Mouse (Mus musculus): ENCODE data around the gene Hcls1. TPM values are rescaled to one million over a fixed set of nuclear protein-coding genes. Genes with fewer than 3 reads are reported as not detected.

Hcls1 gene
- polyA plus RNA-seq, 1 experiment = 6.1 TPM

DNA sequence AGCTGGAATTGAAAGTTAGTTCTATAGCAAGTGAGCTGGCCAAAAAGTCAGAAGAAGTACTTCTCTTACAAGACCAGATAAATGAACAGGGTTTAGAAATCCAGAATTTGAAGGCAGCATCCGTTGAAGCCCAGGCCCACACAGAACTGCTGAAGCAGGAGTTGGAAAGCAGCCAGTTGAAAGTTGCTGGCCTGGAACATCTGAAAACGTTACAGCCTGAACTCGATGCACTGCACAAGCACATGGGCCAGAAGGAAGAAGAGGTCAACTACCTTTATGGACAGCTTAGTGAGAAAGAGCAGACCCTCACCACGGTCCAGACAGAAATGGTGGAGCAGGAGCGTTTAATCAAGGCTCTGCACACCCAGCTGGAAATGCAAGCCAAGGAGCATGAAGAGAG, 20.6 kb upstream of the Hcls1 start:
- no peak overlapping the region for H3K27ac ChIP-seq (ENCODE audit: insufficient read depth, low read length)
- H3K4me3 ChIP-seq (ENCODE audit: insufficient read depth, low read length) = no peak overlapping the region
- H3K4me1 ChIP-seq (ENCODE audit: control insufficient read depth, insufficient read depth, low read length) = no peaks in the 10 kb centered on the region
- TF ChIP-seq CTCF (IDR thresholded peaks at IDR 0.05; ENCODE audit: extremely low read depth, insufficient read depth, low read length) (no peak), POLR2A (IDR thresholded peaks at IDR 0.05; ENCODE audit: extremely low read depth, insufficient read depth, low read length) (no peak)

- no peak for TF ChIP-seq POLR2A (IDR thresholded peaks at IDR 0.05; ENCODE audit: extremely low read depth, insufficient read depth, low read length)
- TF ChIP-seq CTCF (IDR thresholded peaks at IDR 0.05; ENCODE audit: extremely low read depth, insufficient read depth, low read length) = no peak
- H3K4me1 ChIP-seq (ENCODE audit: control insufficient read depth, insufficient read depth, low read length) = peaks cover 4% of the 10 kb centered on the region; the same call in 1 of the 2 replicates
- H3K27ac ChIP-seq (ENCODE audit: insufficient read depth, low read length) = no peak overlapping the region
- no peak overlapping the region for H3K4me3 ChIP-seq (ENCODE audit: insufficient read depth, low read length)
Measured at GRCm38 (mm10) chr16:36918505-36918904, 16.3 kb upstream of the Hcls1 start.

DNA sequence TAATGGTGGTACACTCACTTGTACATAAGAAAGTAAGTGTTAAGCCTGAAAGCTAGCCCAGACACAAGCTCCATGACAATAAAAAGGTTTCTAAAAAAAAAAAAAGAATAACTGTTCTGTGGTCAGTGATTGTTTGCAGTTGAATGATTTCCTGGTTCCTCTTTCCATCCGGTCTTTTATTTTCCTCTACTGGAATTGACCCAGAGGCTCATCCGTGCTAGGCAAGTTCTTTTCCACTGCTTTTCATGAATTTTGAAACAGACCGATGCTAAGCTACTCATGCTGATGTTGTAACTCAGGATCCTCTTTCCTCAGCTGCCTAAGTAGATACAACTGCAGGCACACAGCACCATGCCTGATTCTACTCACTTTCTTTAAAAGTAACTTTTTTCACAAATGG, 14.4 kb upstream of the Hcls1 start:
- H3K4me3 ChIP-seq (ENCODE audit: insufficient read depth, low read length) = no peak overlapping the region
- peaks cover 4% of the 10 kb centered on the region; the same call in 1 of the 2 replicates for H3K4me1 ChIP-seq (ENCODE audit: control insufficient read depth, insufficient read depth, low read length)
- H3K27ac ChIP-seq (ENCODE audit: insufficient read depth, low read length) = no peak overlapping the region
- TF ChIP-seq POLR2A (IDR thresholded peaks at IDR 0.05; ENCODE audit: extremely low read depth, insufficient read depth, low read length) (no peak), CTCF (IDR thresholded peaks at IDR 0.05; ENCODE audit: extremely low read depth, insufficient read depth, low read length) (no peak)

DNA sequence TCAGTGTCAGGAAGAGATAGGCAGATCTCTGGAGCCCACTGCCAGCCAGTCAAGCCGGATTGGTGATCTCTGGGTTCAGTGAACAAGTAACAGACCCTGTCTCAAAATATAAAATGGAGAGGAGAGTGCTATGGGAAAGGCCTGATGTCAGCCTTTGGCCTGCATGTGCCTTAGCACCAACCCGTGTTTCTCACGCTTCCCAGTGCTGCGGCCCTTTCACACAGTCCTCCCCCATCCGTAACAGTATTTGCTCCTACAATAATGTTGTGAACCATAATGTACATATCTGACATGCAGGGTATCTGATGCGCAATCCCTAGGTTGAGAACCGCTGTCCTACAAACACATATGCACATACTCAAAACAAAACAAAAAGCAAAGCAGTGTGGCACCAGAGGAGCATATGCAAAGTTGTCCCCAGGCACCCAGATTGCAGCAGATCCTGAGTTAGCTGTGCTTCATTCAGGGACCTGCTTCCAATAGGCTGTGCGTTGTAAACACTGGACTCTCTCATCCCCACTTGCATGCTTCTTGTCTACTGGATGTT, 13.6 kb upstream of the Hcls1 start:
- H3K4me3 ChIP-seq (ENCODE audit: insufficient read depth, low read length) = no peak overlapping the region
- H3K27ac ChIP-seq (ENCODE audit: insufficient read depth, low read length) = no peak overlapping the region
- peaks cover 4% of the 10 kb centered on the region; the same call in 1 of the 2 replicates for H3K4me1 ChIP-seq (ENCODE audit: control insufficient read depth, insufficient read depth, low read length)
- TF ChIP-seq CTCF (IDR thresholded peaks at IDR 0.05; ENCODE audit: extremely low read depth, insufficient read depth, low read length) (no peak), POLR2A (IDR thresholded peaks at IDR 0.05; ENCODE audit: extremely low read depth, insufficient read depth, low read length) (no peak)

GRCm38 (mm10) chr16:36921980-36922379, 12.8 kb upstream of the Hcls1 start:
- TF ChIP-seq POLR2A (IDR thresholded peaks at IDR 0.05; ENCODE audit: extremely low read depth, insufficient read depth, low read length) (no peak), CTCF (IDR thresholded peaks at IDR 0.05; ENCODE audit: extremely low read depth, insufficient read depth, low read length) (no peak)
- Histone ChIP-seq H3K4me1 (ENCODE audit: control insufficient read depth, insufficient read depth, low read length) (peaks cover 4% of the 10 kb centered on the region; the same call in 1 of the 2 replicates), H3K4me3 (ENCODE audit: insufficient read depth, low read length) (no peak overlapping the region), H3K27ac (ENCODE audit: insufficient read depth, low read length) (no peak overlapping the region)

- peaks cover 6% of the 10 kb centered on the region; the same call in 1 of the 2 replicates for H3K4me1 ChIP-seq (ENCODE audit: control insufficient read depth, insufficient read depth, low read length)
- TF ChIP-seq CTCF (IDR thresholded peaks at IDR 0.05; ENCODE audit: extremely low read depth, insufficient read depth, low read length) = no peak
- TF ChIP-seq POLR2A (IDR thresholded peaks at IDR 0.05; ENCODE audit: extremely low read depth, insufficient read depth, low read length) = no peak
- no peak overlapping the region for H3K27ac ChIP-seq (ENCODE audit: insufficient read depth, low read length)
- no peak overlapping the region for H3K4me3 ChIP-seq (ENCODE audit: insufficient read depth, low read length)
Measured at GRCm38 (mm10) chr16:36924312-36924711, 10.5 kb upstream of the Hcls1 start.

GRCm38 (mm10) chr16:36925351-36925750, 9.4 kb upstream of the Hcls1 start:
- Histone ChIP-seq H3K4me3 (ENCODE audit: insufficient read depth, low read length) (no peak overlapping the region), H3K4me1 (ENCODE audit: control insufficient read depth, insufficient read depth, low read length) (peaks cover 6% of the 10 kb centered on the region; the same call in 1 of the 2 replicates), H3K27ac (ENCODE audit: insufficient read depth, low read length) (no peak overlapping the region)
- TF ChIP-seq POLR2A (IDR thresholded peaks at IDR 0.05; ENCODE audit: extremely low read depth, insufficient read depth, low read length) (no peak), CTCF (IDR thresholded peaks at IDR 0.05; ENCODE audit: extremely low read depth, insufficient read depth, low read length) (no peak)

DNA sequence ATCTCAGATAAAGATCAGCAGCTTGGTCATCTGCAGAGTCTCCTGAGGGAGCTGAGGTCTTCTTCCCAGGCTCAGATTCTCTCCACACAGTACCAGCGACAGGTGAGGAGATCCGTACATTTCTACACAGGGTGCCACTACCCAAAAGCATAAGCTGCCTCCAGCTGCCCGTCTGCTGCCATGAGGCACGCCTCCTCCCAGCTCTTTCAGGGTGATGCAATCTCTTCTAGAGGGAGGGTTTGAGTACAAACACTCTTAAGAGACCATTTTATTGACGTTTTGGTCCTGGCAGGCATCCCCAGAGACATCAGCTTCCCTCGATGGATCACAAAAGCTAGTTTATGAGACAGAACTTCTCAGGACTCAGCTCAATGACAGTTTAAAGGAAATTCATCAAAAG, 9.0 kb upstream of the Hcls1 start:
- Histone ChIP-seq H3K4me1 (ENCODE audit: control insufficient read depth, insufficient read depth, low read length) (peaks cover 6% of the 10 kb centered on the region; the same call in 1 of the 2 replicates), H3K4me3 (ENCODE audit: insufficient read depth, low read length) (no peak overlapping the region), H3K27ac (ENCODE audit: insufficient read depth, low read length) (no peak overlapping the region)
- TF ChIP-seq CTCF (IDR thresholded peaks at IDR 0.05; ENCODE audit: extremely low read depth, insufficient read depth, low read length) (no peak), POLR2A (IDR thresholded peaks at IDR 0.05; ENCODE audit: extremely low read depth, insufficient read depth, low read length) (no peak)

GRCm38 (mm10) chr16:36926514-36927447, 8.0 kb upstream of the Hcls1 start:
- H3K4me1 ChIP-seq (ENCODE audit: control insufficient read depth, insufficient read depth, low read length) = peaks cover 5% of the 10 kb centered on the region; the same call in 1 of the 2 replicates
- no peak overlapping the region for H3K27ac ChIP-seq (ENCODE audit: insufficient read depth, low read length)
- no peak overlapping the region for H3K4me3 ChIP-seq (ENCODE audit: insufficient read depth, low read length)
- TF ChIP-seq CTCF (IDR thresholded peaks at IDR 0.05; ENCODE audit: extremely low read depth, insufficient read depth, low read length) = no peak
- no peak for TF ChIP-seq POLR2A (IDR thresholded peaks at IDR 0.05; ENCODE audit: extremely low read depth, insufficient read depth, low read length)
